Mouse (Mus musculus): ENCODE data around the gene Taf5l. TPM values are rescaled to one million over a fixed set of nuclear protein-coding genes. Genes with fewer than 3 reads are reported as not detected.
"Not testable (repeated sequence)": the region's sequence is repeated elsewhere in the genome, so short reads cannot be mapped to it uniquely, and the experiment has no call there.

Gene Taf5l
- polyA plus RNA-seq, 1 experiment from 2014 or later, result 62.5 TPM

DNA sequence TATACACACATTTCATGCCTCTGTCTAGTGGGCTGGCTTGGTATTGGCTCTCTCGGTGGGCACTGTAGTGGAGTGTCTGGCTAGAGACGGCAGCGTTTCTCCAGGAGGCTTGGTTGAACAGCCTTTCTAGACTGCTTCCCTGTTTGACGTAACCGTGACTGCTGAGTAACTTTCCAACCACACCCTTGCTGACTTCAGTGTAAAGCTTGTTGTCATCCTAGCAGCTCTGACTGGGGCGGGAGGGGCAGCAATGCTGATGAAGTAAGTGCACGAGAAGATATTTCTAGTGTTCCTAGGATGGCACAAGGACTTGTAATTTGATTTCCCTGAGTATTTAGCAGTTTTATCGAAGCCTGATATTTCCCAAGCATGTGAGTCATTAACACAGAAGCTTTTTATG is 24.7 kb upstream of the Taf5l start:
- Histone ChIP-seq H3K9me3 (ENCODE audit: control insufficient read depth, low read length) (no peaks in the 10 kb centered on the region), H3K27ac (ENCODE audit: low read depth, low read length) (no peak overlapping the region), H3K9ac (ENCODE audit: low read depth, low read length) (no peak overlapping the region), H3K4me1 (replicated peaks; ENCODE audit: control insufficient read depth, insufficient read depth, low read length) (no peaks in the 10 kb centered on the region), H3K27me3 (replicated peaks; ENCODE audit: control insufficient read depth, insufficient read depth, low read length) (no peaks in the 10 kb centered on the region), H3K36me3 (ENCODE audit: control insufficient read depth, insufficient read depth, low read length) (peaks cover 20% of the 10 kb centered on the region), H3K4me2 (no peak overlapping the region), H3K4me3 (ENCODE audit: low read depth, low read length) (no peak overlapping the region)
- no peak for ATAC-seq (replicated peaks; ENCODE audit: low FRiP score)
- DNase-seq (ENCODE audit: low spot score), result no peak
- 79% methylated on average over 8 of the region's 8 CpGs for WGBS

DNA sequence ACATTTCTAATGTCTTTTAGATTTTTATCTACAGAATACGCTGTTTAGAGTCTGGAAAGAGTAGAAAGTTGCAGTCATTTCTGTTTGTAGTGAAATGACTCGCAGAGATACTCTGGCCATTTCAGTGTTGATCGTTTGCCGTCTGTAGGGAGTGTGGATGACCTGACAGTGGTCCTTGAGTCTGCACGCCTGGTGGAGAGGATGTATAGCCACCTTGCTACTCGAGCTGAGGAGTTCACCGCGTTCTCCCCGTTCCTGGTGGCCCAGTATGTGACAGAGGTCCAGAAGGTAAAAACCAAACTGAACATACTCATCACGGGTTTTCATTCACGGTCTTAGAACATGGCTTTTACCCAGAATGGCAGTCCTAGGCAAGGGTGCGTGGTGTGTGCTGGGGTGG is 23.7 kb upstream of the Taf5l start:
- 95% methylated on average over 12 of the region's 12 CpGs for WGBS
- Histone ChIP-seq H3K9ac (ENCODE audit: low read depth, low read length) (no peak overlapping the region), H3K27ac (ENCODE audit: low read depth, low read length) (no peak overlapping the region), H3K9me3 (ENCODE audit: control insufficient read depth, low read length) (no peaks in the 10 kb centered on the region), H3K4me3 (ENCODE audit: low read depth, low read length) (no peak overlapping the region), H3K4me2 (no peak overlapping the region), H3K27me3 (replicated peaks; ENCODE audit: control insufficient read depth, insufficient read depth, low read length) (no peaks in the 10 kb centered on the region), H3K4me1 (replicated peaks; ENCODE audit: control insufficient read depth, insufficient read depth, low read length) (no peaks in the 10 kb centered on the region), H3K36me3 (ENCODE audit: control insufficient read depth, insufficient read depth, low read length) (peaks cover 25% of the 10 kb centered on the region)
- DNase-seq (ENCODE audit: low spot score) (no peak), ATAC-seq (replicated peaks; ENCODE audit: low FRiP score) (no peak)

DNA sequence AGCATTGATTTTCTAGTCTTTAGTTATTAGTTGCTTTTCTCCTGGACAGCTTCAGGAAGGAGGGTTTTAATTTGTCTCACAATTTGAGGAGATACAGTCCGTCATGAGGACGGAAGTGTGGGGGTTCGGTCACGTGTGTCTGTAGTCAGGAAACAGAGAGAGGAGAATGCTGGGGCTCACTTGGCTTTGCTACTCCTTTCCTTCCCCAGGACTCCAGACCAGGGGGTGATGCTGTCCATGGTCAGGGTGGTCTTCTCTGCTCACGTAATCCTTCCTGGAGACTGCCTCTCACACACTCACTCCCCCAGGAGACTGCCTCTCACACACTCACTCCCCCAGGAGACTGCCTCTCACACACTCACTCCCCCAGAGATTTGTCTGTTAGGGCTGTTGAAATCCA is 23.2 kb upstream of the Taf5l start:
- Histone ChIP-seq H3K9me3 (ENCODE audit: control insufficient read depth, low read length) (no peaks in the 10 kb centered on the region), H3K9ac (ENCODE audit: low read depth, low read length) (no peak overlapping the region), H3K27me3 (replicated peaks; ENCODE audit: control insufficient read depth, insufficient read depth, low read length) (no peaks in the 10 kb centered on the region), H3K27ac (ENCODE audit: low read depth, low read length) (no peak overlapping the region), H3K4me3 (ENCODE audit: low read depth, low read length) (no peak overlapping the region), H3K4me2 (no peak overlapping the region), H3K36me3 (ENCODE audit: control insufficient read depth, insufficient read depth, low read length) (peaks cover 25% of the 10 kb centered on the region), H3K4me1 (replicated peaks; ENCODE audit: control insufficient read depth, insufficient read depth, low read length) (no peaks in the 10 kb centered on the region)
- DNase-seq (ENCODE audit: low spot score), result no peak
- ATAC-seq (replicated peaks; ENCODE audit: low FRiP score), result no peak
- WGBS, result 91% methylated on average over 5 of the region's 5 CpGs

DNA sequence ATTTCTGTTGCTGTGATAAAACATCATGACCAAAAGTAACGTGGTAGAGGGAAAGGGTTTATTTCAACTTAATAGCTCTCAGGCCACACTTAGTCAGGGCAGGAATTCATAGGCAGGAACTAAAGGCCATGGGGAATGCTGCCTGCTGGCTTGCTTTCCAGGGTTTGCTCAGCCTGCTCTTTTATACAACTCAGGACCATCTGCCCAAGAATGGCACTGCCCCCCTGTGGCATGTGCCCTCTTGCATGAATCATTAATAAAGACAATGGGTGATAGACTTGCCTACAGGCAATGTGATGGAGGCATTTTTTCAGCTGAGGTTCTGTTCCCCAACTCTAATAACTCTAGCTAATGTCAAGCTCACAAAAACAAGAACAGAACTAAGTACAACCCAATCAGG is 21.0 kb upstream of the Taf5l start:
- WGBS, result 84% methylated on average over 1 of the region's 1 CpGs
- DNase-seq (ENCODE audit: low spot score) (no peak), ATAC-seq (replicated peaks; ENCODE audit: low FRiP score) (no peak)
- Histone ChIP-seq H3K4me2 (no peak overlapping the region), H3K27ac (ENCODE audit: low read depth, low read length) (no peak overlapping the region), H3K9ac (ENCODE audit: low read depth, low read length) (no peak overlapping the region), H3K36me3 (ENCODE audit: control insufficient read depth, insufficient read depth, low read length) (peaks cover 31% of the 10 kb centered on the region), H3K4me3 (ENCODE audit: low read depth, low read length) (no peak overlapping the region), H3K27me3 (replicated peaks; ENCODE audit: control insufficient read depth, insufficient read depth, low read length) (no peaks in the 10 kb centered on the region), H3K4me1 (replicated peaks; ENCODE audit: control insufficient read depth, insufficient read depth, low read length) (no peaks in the 10 kb centered on the region), H3K9me3 (ENCODE audit: control insufficient read depth, low read length) (no peaks in the 10 kb centered on the region)

DNA sequence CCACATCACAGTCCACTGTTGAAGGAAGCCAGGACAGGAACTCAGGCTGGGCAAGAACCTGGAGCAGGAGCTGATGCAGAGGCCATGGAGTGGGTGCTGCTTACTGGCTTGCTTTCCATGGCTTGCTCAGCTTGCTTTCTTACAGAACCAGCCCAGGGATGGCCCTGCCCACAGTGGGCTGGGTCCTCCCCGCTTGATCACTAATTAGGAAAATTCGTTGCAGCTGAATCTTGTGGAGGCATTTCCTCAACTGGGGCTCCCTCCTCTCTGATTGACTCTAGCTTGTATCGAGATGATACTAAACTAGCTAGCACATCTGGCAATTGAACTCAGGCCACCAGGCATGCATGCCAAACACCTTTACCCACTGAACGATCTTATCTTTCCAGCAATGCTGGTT is 18.2 kb upstream of the Taf5l start:
- Histone ChIP-seq H3K4me3 (ENCODE audit: low read depth, low read length) (no peak overlapping the region), H3K27ac (ENCODE audit: low read depth, low read length) (no peak overlapping the region), H3K27me3 (replicated peaks; ENCODE audit: control insufficient read depth, insufficient read depth, low read length) (no peaks in the 10 kb centered on the region), H3K36me3 (ENCODE audit: control insufficient read depth, insufficient read depth, low read length) (peaks cover 40% of the 10 kb centered on the region), H3K9ac (ENCODE audit: low read depth, low read length) (no peak overlapping the region), H3K4me2 (no peak overlapping the region), H3K9me3 (ENCODE audit: control insufficient read depth, low read length) (no peaks in the 10 kb centered on the region), H3K4me1 (replicated peaks; ENCODE audit: control insufficient read depth, insufficient read depth, low read length) (no peaks in the 10 kb centered on the region)
- DNase-seq (ENCODE audit: low spot score) (no peak), ATAC-seq (replicated peaks; ENCODE audit: low FRiP score) (no peak)
- WGBS, result 82% methylated on average over 4 of the region's 4 CpGs

DNA sequence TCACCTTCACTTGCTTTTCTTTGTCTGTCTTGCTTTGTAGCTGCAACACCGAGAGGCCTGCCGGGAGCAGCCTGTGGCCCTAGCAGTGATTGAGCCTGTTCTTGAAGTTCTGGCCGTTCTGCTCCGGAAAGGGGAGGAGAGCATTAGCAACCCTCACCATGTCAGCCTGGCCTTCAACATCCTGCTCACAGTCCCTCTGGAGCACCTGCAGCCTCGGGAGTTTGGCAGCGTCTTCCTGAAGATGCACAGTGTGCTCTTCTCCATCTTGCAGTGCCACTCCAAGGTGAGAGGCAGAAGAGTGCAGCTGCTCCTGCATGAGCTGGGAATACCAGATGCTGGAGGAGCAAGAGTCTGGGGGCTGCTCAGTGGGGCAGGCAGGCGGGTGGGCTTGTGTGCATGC is 16.9 kb upstream of the Taf5l start:
- Histone ChIP-seq H3K9me3 (ENCODE audit: control insufficient read depth, low read length) (no peaks in the 10 kb centered on the region), H3K36me3 (ENCODE audit: control insufficient read depth, insufficient read depth, low read length) (peaks cover 43% of the 10 kb centered on the region), H3K27me3 (replicated peaks; ENCODE audit: control insufficient read depth, insufficient read depth, low read length) (no peaks in the 10 kb centered on the region), H3K9ac (ENCODE audit: low read depth, low read length) (no peak overlapping the region), H3K4me2 (no peak overlapping the region), H3K4me1 (replicated peaks; ENCODE audit: control insufficient read depth, insufficient read depth, low read length) (no peaks in the 10 kb centered on the region), H3K4me3 (ENCODE audit: low read depth, low read length) (no peak overlapping the region), H3K27ac (ENCODE audit: low read depth, low read length) (no peak overlapping the region)
- no peak for DNase-seq (ENCODE audit: low spot score)
- ATAC-seq (replicated peaks; ENCODE audit: low FRiP score), result no peak
- WGBS, result 94% methylated on average over 7 of the region's 7 CpGs

DNA sequence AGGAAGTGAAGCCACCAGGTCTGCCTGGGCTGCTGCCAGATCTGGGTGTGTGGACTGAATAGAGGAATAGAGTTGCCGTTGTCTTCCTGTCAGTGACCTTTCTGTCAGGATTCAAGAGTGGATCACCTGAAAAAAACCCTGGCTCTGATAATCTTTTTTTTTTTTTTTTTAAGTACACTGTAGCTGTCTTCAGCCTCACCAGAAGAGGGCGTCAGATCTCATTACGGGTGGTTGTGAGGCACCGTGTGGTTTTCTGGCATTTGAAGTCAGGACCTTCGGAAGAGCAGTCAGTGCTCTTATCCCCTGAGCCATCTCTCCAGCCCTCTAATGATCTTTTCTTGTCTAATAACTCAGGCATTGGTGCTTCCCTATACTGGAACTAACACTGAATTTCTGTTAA is 12.2 kb upstream of the Taf5l start:
- Histone ChIP-seq H3K9me3 (ENCODE audit: control insufficient read depth, low read length) (no peaks in the 10 kb centered on the region), H3K9ac (ENCODE audit: low read depth, low read length) (no peak overlapping the region), H3K27ac (ENCODE audit: low read depth, low read length) (no peak overlapping the region), H3K36me3 (ENCODE audit: control insufficient read depth, insufficient read depth, low read length) (peaks cover 63% of the 10 kb centered on the region), H3K4me2 (no peak overlapping the region), H3K27me3 (replicated peaks; ENCODE audit: control insufficient read depth, insufficient read depth, low read length) (no peaks in the 10 kb centered on the region), H3K4me1 (replicated peaks; ENCODE audit: control insufficient read depth, insufficient read depth, low read length) (no peaks in the 10 kb centered on the region), H3K4me3 (ENCODE audit: low read depth, low read length) (no peak overlapping the region)
- ATAC-seq (replicated peaks; ENCODE audit: low FRiP score), result no peak
- WGBS, result 71% methylated on average over 5 of the region's 5 CpGs
- no peak for DNase-seq (ENCODE audit: low spot score)

DNA sequence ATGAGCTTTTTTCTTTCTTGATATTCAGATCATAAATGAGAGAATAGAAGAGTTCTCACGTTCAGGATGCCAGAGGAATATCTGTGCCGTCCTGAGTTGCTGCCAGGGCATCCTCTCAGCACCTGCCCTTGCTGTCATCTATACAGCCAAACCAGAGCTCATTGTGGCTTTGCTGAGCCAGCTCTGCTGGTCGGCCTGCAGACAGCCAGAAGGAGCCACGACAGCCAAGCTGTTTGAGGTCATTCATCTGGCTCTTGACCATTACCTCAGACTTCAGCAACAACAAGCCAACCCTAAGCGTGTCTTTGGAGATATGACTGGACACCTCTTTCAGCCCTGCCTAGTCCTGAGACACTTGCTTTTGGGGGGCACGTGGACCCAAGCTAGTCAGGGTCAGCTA is 6.6 kb upstream of the Taf5l start:
- no peak overlapping the region for H3K27ac ChIP-seq (ENCODE audit: low read depth, low read length)
- DNase-seq (ENCODE audit: low spot score), result no peak
- no peaks in the 10 kb centered on the region for H3K27me3 ChIP-seq (replicated peaks; ENCODE audit: control insufficient read depth, insufficient read depth, low read length)
- 89% methylated on average over 6 of the region's 6 CpGs for WGBS
- H3K4me1 ChIP-seq (replicated peaks; ENCODE audit: control insufficient read depth, insufficient read depth, low read length), result peaks cover 5% of the 10 kb centered on the region; the same call in 1 of the 2 replicates
- no peaks in the 10 kb centered on the region for H3K9me3 ChIP-seq (ENCODE audit: control insufficient read depth, low read length)
- no peak for ATAC-seq (replicated peaks; ENCODE audit: low FRiP score)
- no peak overlapping the region for H3K9ac ChIP-seq (ENCODE audit: low read depth, low read length)
- H3K4me2 ChIP-seq, result no peak overlapping the region
- H3K36me3 ChIP-seq (ENCODE audit: control insufficient read depth, insufficient read depth, low read length), result peaks cover 54% of the 10 kb centered on the region
- no peak overlapping the region for H3K4me3 ChIP-seq (ENCODE audit: low read depth, low read length)

DNA sequence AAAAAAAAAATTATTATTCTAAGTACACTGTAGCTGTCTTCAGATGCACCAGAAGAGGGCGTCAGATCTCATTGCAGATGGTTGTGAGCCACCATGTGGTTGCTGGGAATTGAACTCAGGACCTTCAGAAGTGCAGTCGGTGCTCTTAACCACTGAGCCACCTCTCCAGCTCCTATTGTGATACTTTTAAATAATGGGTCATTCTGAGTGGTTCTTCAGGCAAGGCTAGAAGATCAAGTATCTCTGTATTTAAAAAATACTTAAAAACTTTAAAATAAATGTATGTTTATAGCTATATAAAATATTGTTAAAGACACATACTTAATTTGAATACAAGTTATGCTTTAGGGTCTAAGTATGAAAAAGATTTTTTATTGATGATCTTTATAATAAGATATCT is 5.1 kb upstream of the Taf5l start:
- H3K9me3 ChIP-seq (ENCODE audit: control insufficient read depth, low read length); ATAC-seq (replicated peaks; ENCODE audit: low FRiP score); H3K27me3 ChIP-seq (replicated peaks; ENCODE audit: control insufficient read depth, insufficient read depth, low read length); H3K4me3 ChIP-seq (ENCODE audit: low read depth, low read length); DNase-seq (ENCODE audit: low spot score); H3K4me1 ChIP-seq (replicated peaks; ENCODE audit: control insufficient read depth, insufficient read depth, low read length); H3K9ac ChIP-seq (ENCODE audit: low read depth, low read length); H3K27ac ChIP-seq (ENCODE audit: low read depth, low read length); H3K4me2 ChIP-seq: not testable (repeated sequence)
- WGBS, result 75% methylated on average over 2 of the region's 2 CpGs
- H3K36me3 ChIP-seq (ENCODE audit: control insufficient read depth, insufficient read depth, low read length), result peaks cover 45% of the 10 kb centered on the region
